Mouse (Mus musculus) T-helper 1 cell (primary cell): ENCODE data around the gene Plekhd1.

Experiments used
- in situ Hi-C: fragments of 300-600 bp; cut with MboI, MseI; formaldehyde crosslinking; loops from one replicate; pipeline ENCODE4 v1.15.1; 2025; ENCODE audit warnings: high pct_unique_total_duplicates

The Plekhd1 gene

GRCm38 (mm10) chr12:80746031-80746813 lies 53.8 kb downstream of the Plekhd1 start:
- in situ Hi-C loops: no loop called here

- in situ Hi-C loops: no loop called here
Observed at GRCm38 (mm10) chr12:80751556-80751955, 59.2 kb downstream of the Plekhd1 start.

- in situ Hi-C loops: no loop called here
Observed at GRCm38 (mm10) chr12:80757751-80758558, 65.6 kb downstream of the Plekhd1 start.

GRCm38 (mm10) chr12:80758559-80759386 lies 66.4 kb downstream of the Plekhd1 start:
- in situ Hi-C loops: no loop called here

- in situ Hi-C loops: no loop called here
Observed at GRCm38 (mm10) chr12:80759387-80759712, 67.0 kb downstream of the Plekhd1 start.

- in situ Hi-C loops: loop anchor here (5.0 kb wide), 1 partner anchor 137 kb away; no protein-coding TSS in a partner anchor
Observed at GRCm38 (mm10) chr12:80759713-80760395, 67.5 kb downstream of the Plekhd1 start.

GRCm38 (mm10) chr12:80760396-80760801 lies 68.0 kb downstream of the Plekhd1 start, which contains the start of gene Ccdc177:
Gene Ccdc177, minus strand, starts transcription at chr12:80760687.
- in situ Hi-C loops: loop anchor here (5.0 kb wide), 1 partner anchor 137 kb away; no protein-coding TSS in a partner anchor

- in situ Hi-C loops: loop anchor here (5.0 kb wide), 1 partner anchor 134 kb away; no protein-coding TSS in a partner anchor
Observed at GRCm38 (mm10) chr12:80762982-80763381, 70.6 kb downstream of the Plekhd1 start.

GRCm38 (mm10) chr12:80764116-80764515 lies 71.7 kb downstream of the Plekhd1 start:
- in situ Hi-C loops: loop anchor here (5.0 kb wide), 1 partner anchor 133 kb away; no protein-coding TSS in a partner anchor

GRCm38 (mm10) chr12:80769697-80770096 lies 77.3 kb downstream of the Plekhd1 start:
- in situ Hi-C loops: loop anchor here (5.0 kb wide), 1 partner anchor 753 kb away; no protein-coding TSS in a partner anchor
